Mouse (Mus musculus): ENCODE results near the gene Lipc.

Lipc gene

DNA sequence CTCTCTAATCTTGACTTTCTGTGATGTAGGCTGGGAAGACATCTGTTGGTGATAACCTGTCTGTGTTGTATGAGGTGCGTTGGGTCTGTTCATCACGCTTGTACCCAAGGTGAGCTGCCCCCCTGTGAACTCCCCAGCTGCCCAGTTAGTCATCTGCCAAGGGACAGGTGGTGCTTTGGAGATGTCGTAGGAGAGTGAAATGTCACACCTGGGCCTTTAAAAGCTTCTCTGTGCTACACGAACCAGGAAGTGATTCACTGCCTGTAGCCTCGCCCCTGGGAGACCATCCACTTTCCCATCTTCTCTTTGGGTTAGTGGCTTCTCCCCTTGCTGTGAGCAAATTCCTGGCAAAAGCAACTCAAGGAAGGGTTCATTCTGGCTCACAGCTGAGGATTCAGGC lies 6.4 kb upstream of the Lipc start:
- intact Hi-C loops (cut with DNase I): no loop called here

DNA sequence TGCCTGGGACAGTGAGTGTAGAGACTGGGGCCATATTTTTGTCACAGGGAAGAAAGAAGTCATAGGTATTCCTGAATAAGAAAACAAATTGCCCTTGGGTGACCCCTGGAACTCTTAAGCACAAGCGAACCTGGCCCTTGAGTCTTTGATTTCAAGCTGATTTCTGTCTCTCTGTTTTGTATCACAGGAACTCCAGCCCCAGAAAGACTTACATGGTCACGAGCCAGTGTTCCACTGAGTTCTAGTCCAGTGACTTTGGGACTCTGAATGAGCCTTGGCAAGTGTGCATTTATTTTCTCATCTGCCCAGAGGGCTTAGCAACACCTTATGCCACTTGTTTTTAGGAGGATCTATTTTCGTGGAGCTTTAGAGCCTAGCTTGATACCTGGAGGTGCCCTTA lies 5.7 kb upstream of the Lipc start:
- intact Hi-C loops (cut with DNase I): no loop called here

DNA sequence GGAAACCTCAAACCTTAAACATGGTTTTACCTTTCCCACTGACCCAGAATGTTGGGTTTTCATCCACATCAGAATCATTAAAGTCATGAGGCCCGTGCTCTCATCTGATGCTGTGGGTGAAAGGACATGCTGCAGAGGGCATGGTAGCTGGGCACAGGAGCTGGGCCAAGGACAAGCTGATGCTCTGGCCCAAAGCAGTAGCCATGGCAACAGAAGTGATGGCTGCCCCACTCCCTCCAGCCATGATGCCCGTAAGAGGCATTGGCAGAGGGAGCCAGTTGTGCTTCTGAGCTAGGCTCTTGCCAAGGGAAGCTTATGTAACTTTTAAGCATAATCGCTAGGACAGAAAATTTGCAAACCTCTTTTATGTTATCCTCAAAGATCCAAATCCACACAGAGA lies 2.2 kb upstream of the Lipc start:
- intact Hi-C loops (cut with DNase I): no loop called here

- intact Hi-C loops (cut with DNase I): no loop called here
These were observed 2.7 kb downstream of the Lipc start for GRCm38 (mm10) chr9:70949336-70949735.

DNA sequence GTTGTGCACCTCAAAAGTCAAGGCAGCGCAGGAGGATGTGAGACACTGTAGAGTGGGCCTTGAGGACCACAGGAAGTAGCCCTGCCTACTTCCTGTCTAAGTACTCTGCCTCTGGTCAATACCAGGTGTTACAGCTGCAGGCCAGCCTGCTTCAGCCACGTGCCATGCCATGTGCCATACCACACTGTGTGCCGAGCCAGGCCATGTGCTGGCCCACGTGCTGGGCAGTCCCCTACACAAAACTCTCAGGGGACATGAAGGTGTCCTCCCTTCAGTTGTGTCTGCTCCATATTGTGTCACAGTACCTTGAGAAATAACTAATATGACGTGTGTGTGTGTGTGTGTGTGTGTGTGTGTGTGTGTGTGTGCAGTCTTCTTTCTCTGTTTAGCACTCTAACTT lies 4.7 kb downstream of the Lipc start:
- intact Hi-C loops (cut with DNase I): no loop called here

DNA sequence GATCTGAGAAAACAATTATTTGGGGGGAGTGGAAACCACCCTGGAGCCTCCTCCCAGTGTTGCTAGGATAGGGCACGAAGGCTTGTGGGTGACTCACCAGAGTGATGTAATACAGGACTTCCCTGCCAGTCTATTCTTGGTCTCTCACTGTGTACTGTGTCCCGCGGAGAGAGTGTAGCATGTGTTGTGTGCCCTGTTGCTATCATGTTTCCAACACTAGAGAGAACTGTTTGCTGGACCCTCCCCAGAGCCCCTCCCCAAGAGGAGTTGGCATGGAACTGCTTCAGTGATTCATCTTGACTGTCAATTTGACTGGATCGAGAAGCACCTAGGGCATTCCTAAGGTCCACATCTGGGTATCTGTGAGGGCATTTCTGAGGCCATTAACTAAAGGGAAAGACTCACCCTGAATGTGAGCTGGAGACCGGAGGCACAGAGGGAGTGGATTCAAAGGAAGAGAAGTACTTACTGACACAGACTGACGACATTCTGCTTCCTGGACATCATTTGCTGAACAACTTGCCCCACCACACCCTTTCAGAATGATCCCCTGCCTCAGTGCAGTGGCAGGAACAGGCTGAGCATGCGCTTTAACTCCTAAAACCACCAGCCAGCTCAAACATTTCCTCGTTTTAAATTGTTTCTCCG lies 9.2 kb downstream of the Lipc start:
- intact Hi-C loops (cut with DNase I): no loop called here

- intact Hi-C loops (cut with DNase I): no loop called here
These were observed 12.1 kb downstream of the Lipc start for GRCm38 (mm10) chr9:70939752-70940501.

- intact Hi-C loops (cut with DNase I): no loop called here
These were observed 13.2 kb downstream of the Lipc start for GRCm38 (mm10) chr9:70938850-70939249.

DNA sequence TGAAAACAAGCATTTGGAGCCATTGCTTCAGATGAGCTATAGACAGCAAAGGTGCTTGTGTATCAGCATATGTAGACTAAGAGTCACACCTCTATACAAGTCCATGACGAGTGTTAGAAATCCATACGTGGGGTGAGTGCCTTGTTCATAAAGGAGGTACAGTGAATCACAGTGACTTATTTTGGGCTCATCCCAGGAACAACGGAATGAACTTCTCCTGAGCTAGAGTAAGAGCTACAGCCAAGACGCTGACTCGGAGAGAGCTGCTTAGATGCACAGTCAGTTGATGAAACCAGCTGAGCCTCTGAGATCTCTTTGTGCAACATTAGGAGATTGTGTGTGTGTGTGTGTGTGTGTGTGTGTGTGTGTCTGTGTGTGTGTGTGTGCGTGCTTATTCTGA lies 13.9 kb downstream of the Lipc start:
- intact Hi-C loops (cut with DNase I): no loop called here

- intact Hi-C loops (cut with DNase I): loop anchor here (5.0 kb wide), 2 partner anchors 133 to 257 kb away; partner anchors contain the start of gene Adam10
These were observed 17.3 kb downstream of the Lipc start for GRCm38 (mm10) chr9:70934587-70935295.

DNA sequence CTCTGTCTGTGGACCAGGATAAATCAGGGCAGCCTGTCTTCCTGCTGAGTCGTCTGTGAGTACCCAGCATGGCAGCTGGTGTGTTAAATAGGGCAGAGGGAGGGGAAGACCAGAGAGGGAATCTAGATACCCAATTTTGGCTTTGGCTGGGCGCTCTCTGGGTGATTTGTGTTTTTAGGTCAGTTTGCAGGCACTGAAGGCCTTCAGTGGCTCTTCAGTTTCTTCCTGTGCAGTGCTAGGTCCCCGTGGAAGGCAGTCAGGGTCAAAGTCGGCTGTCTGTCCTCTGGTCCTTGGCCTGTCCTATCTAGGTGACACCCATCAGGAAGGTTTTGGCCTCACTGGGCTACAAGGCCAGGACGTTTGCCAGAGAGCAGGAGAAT lies 21.4 kb downstream of the Lipc start:
- intact Hi-C loops (cut with DNase I): loop anchor here (5.0 kb wide), 2 partner anchors 137 to 253 kb away; partner anchors contain the start of gene Adam10

GRCm38 (mm10) chr9:70929840-70930640 lies 22.0 kb downstream of the Lipc start:
- intact Hi-C loops (cut with DNase I): loop anchor here (5.0 kb wide), 2 partner anchors 137 to 253 kb away; partner anchors contain the start of gene Adam10

- intact Hi-C loops (cut with DNase I): no loop called here
These were observed 23.6 kb downstream of the Lipc start for GRCm38 (mm10) chr9:70928472-70928871.

GRCm38 (mm10) chr9:70927701-70928100 lies 24.3 kb downstream of the Lipc start:
- intact Hi-C loops (cut with DNase I): no loop called here

- intact Hi-C loops (cut with DNase I): no loop called here
These were observed 25.0 kb downstream of the Lipc start for GRCm38 (mm10) chr9:70926820-70927588.

DNA sequence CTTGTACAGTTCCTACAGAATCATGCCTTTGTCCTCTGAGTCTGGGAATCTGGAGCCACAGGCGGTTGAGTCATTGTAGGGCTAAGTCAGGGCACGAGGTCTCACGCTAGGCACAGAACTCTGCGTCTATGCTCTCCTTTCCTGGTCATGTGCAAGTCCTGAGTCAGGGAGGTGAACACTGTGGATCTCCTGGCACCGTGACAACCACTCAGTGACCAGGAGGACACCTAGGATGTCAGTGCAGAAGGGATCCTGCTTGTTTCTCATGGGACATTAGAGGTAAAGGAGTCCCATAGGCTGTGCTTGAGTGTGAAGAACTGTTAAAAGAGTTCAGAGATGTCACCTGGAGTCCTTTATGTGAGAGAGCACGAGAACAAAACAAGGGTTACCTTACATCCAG lies 26.8 kb downstream of the Lipc start:
- intact Hi-C loops (cut with DNase I): no loop called here

- intact Hi-C loops (cut with DNase I): no loop called here
These were observed 27.3 kb downstream of the Lipc start for GRCm38 (mm10) chr9:70924763-70925162.

DNA sequence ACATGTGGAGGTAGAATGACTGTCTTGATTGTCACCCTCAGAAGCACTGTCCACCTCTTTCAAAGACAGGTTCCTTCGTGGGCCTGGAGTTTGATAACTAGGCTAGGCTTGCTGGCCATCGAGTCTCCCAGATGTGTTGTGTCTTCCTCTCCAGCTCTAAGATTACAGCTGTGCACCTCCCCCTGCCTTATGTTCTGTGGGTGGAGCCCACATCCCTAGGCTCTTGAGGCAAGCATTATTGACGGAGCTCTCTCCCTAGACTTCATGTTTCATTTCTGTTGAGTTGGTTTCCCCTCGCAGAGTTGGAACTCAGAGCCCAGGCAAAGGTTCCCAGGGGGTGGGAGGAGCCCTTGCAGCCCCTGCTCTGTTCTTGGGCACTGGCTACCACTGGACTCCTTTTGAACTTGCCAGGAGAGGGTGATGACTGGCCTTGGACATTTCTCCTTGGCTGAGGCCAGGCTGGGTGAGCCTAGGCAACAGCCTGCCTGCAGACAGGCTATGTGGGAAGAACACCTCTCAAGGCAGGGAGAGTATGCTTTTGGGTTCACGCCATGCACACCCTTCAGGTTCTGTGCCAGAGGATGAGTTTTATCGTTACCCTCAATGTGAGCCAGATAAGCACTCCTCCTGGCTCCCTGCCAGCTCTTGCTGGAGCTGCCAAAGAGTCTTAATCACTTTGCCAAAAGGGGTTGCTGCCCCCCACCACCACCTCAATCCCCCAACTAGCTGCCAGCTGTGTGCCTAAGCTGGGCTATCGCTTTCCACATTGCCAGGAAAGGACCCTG lies 30.1 kb downstream of the Lipc start:
- intact Hi-C loops (cut with DNase I): no loop called here

DNA sequence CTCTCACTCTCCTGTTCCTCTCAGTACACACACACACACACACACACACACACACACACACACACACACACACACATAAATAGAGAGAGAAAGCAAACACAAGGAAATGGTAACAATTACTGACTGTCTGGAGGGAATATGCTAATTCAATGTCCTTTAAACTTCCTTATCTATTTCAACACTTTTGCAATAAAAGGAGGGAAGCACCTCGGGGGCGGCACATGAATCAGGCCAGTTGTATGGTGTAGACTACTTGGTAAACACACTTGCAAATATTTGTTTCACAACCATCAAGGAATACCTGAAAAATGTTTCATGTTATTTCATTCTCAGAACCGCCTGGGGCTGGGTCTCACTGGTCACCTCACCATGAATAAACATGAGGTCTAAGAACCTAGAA lies 30.9 kb downstream of the Lipc start:
- intact Hi-C loops (cut with DNase I): no loop called here

DNA sequence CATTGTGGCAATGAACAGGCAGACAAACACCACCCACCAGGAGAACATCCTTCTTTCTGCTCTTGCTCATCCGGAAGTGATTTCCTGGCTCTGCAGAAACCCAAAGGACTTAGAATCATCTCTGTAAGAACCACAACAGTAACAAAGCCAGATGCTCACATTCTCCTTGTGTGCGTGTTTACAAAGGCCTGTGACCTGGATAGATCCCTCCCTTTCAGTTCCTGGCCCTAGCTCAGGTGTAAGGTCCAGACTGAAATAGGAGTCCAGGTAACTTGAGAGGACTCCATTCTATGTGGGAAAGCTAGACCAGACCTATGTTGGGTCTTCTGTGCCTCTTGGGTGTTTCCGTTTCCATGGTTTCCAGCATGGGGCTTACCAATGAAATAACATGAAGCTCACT lies 32.8 kb downstream of the Lipc start:
- intact Hi-C loops (cut with DNase I): no loop called here
